Mouse (Mus musculus): ENCODE data around the gene Tyw5.

The Tyw5 gene

GRCm38 (mm10) chr1:57339156-57339796 lies 67.6 kb downstream of the Tyw5 start:
- CTCF ChIA-PET = interaction anchor here (0.5 to 1.3 kb wide), 18 partner anchors 9 to 1076 kb away, joined by 3 to 5 read pairs (median 3); partner anchors contain the start of gene 1700066M21Rik (in 1 of the 4)
- POLR2A ChIA-PET = interaction anchor here in 1 of 4 experiments (1.2 to 1.5 kb wide), 2 partner anchors 14 to 49 kb away, joined by 3 read pairs; no protein-coding TSS in a partner anchor
